Mouse (Mus musculus): ENCODE data around the gene Tmem204. TPM values are rescaled to one million over a fixed set of nuclear protein-coding genes. Genes with fewer than 3 reads are reported as not detected.
A peak's percentile ranks its signal among the peaks of the same experiment; 100 is the strongest.

Gene Tmem204
- polyA plus RNA-seq, 1 experiment from 2014 or later: 16.3 TPM

DNA sequence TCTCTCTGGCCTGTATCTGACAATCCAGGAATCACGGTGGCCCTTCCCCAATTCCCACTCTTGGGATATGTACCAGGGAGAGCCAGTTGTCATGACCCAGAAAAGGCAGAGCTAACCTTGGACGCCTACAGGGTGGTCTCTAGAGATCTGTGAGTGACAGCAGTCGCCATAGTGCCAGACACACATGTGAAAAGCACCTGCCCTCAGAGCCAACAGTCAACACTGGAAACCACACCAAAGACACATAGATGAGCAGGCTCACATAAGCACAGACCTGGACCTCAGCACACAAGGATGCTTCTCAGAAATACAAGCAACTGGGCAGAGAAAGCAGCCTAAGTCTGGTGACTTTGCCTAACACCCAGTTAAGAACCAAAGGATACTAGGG is 29.0 kb upstream of the Tmem204 start:
- 71% methylated on average over 3 of the region's 3 CpGs for WGBS
- Histone ChIP-seq H3K9ac (peak overlapping the region; percentile 19; the same call in 1 of the 2 replicates), H3K27me3 (replicated peaks) (no peaks in the 10 kb centered on the region), H3K36me3 (peaks cover 59% of the 10 kb centered on the region), H3K4me3 (no peak overlapping the region), H3K27ac (ENCODE audit: poor library complexity, severe bottlenecking) (no peak overlapping the region), H3K4me1 (replicated peaks) (peaks cover 18% of the 10 kb centered on the region), H3K9me3 (replicated peaks) (no peaks in the 10 kb centered on the region), H3K4me2 (no peak overlapping the region)
- no peak for ATAC-seq (ENCODE audit: insufficient number of reproducible peaks, low FRiP score)

DNA sequence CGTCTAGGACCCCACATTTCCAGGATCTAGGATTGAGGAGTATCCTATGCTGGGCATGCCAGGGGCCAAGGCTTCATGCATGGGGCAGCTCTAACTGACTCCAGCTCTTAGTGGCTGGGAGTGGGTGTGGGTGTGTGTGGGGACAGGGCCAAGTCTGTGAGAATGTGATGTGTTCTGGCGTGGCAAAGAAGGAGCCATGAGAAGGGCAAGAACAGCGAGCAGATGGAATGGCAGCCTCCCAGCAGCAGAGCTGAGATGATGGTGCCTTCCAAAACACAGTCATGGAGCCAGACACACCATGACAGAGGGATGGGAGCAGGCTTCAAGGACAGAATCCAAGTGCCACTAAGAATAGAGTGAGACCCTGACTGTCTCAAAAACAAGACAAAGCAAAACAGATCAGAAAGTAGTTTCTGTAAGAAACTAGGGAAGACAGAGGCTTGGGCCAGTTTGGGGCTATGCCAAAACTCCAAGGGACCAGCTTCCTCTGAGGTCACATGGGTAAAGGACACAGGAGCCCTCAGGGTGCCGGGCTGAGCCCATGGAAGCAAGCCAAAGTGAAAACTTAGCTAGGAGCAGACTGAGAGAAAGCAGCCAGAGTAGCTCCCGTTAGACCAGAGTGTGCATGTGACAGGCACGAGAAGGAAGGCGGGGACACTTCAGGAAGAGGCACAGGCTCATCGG is 28.5 kb upstream of the Tmem204 start:
- Histone ChIP-seq H3K9me3 (replicated peaks) (no peaks in the 10 kb centered on the region), H3K27me3 (replicated peaks) (no peaks in the 10 kb centered on the region), H3K27ac (ENCODE audit: poor library complexity, severe bottlenecking) (no peak overlapping the region), H3K4me3 (no peak overlapping the region), H3K36me3 (peaks cover 64% of the 10 kb centered on the region), H3K9ac (peak overlapping the region; percentile 19; the same call in 1 of the 2 replicates), H3K4me1 (replicated peaks) (peaks cover 18% of the 10 kb centered on the region), H3K4me2 (no peak overlapping the region)
- 80% methylated on average over 8 of the region's 8 CpGs for WGBS
- ATAC-seq (ENCODE audit: insufficient number of reproducible peaks, low FRiP score): no peak

- no peak overlapping the region for H3K27ac ChIP-seq (ENCODE audit: poor library complexity, severe bottlenecking)
- no peaks in the 10 kb centered on the region for H3K27me3 ChIP-seq (replicated peaks)
- no peaks in the 10 kb centered on the region for H3K9me3 ChIP-seq (replicated peaks)
- H3K4me2 ChIP-seq: no peak overlapping the region
- no peak for ATAC-seq (ENCODE audit: insufficient number of reproducible peaks, low FRiP score)
- 89% methylated on average over 5 of the region's 5 CpGs for WGBS
- H3K9ac ChIP-seq: no peak overlapping the region
- peaks cover 15% of the 10 kb centered on the region for H3K4me1 ChIP-seq (replicated peaks)
- no peak overlapping the region for H3K4me3 ChIP-seq
- peaks cover 71% of the 10 kb centered on the region for H3K36me3 ChIP-seq
Observed at GRCm38 (mm10) chr17:25111220-25111619, 27.8 kb upstream of the Tmem204 start.

DNA sequence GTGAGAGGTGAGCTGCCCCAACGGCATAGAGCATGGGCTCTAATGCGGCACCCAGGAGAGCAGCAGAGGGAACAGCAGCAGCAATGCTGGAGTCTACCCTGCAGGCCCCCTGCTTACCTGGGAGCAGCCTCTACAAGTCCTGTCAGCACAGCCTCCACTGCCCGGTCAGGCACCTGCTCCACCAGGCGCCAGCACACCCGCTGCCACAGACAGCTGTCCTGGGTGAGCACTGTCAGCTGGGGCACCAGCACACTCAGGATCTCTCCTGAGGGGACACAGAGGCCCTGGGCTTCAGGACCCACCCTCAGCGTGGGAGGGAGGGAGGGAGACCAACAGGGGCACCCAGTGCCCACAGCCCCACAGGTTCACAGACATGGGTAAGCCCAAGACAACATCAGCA is 27.2 kb upstream of the Tmem204 start:
- no peaks in the 10 kb centered on the region for H3K9me3 ChIP-seq (replicated peaks)
- no peak overlapping the region for H3K4me2 ChIP-seq
- WGBS: 90% methylated on average over 6 of the region's 6 CpGs
- no peak overlapping the region for H3K9ac ChIP-seq
- no peak for ATAC-seq (ENCODE audit: insufficient number of reproducible peaks, low FRiP score)
- H3K27ac ChIP-seq (ENCODE audit: poor library complexity, severe bottlenecking): no peak overlapping the region
- H3K36me3 ChIP-seq: peaks cover 77% of the 10 kb centered on the region
- peaks cover 12% of the 10 kb centered on the region for H3K4me1 ChIP-seq (replicated peaks)
- no peaks in the 10 kb centered on the region for H3K27me3 ChIP-seq (replicated peaks)
- no peak overlapping the region for H3K4me3 ChIP-seq

GRCm38 (mm10) chr17:25109578-25109977 is 26.2 kb upstream of the Tmem204 start:
- peaks cover 87% of the 10 kb centered on the region for H3K36me3 ChIP-seq
- no peak for ATAC-seq (ENCODE audit: insufficient number of reproducible peaks, low FRiP score)
- 72% methylated on average over 2 of the region's 2 CpGs for WGBS

GRCm38 (mm10) chr17:25107786-25108185 is 24.4 kb upstream of the Tmem204 start:
- Histone ChIP-seq H3K9me3 (replicated peaks) (no peaks in the 10 kb centered on the region), H3K36me3 (peaks cover 91% of the 10 kb centered on the region), H3K4me2 (no peak overlapping the region), H3K27ac (ENCODE audit: poor library complexity, severe bottlenecking) (no peak overlapping the region), H3K9ac (no peak overlapping the region), H3K4me1 (replicated peaks) (peaks cover 5% of the 10 kb centered on the region; the same call in 1 of the 2 replicates), H3K4me3 (no peak overlapping the region), H3K27me3 (replicated peaks) (no peaks in the 10 kb centered on the region)
- ATAC-seq (ENCODE audit: insufficient number of reproducible peaks, low FRiP score): no peak
- 93% methylated on average over 16 of the region's 16 CpGs for WGBS

More at GRCm38 (mm10) chr17:25109578-25109977, 26.2 kb upstream of the Tmem204 start:
- no peak overlapping the region for H3K27ac ChIP-seq (ENCODE audit: poor library complexity, severe bottlenecking)
- H3K27me3 ChIP-seq (replicated peaks): no peaks in the 10 kb centered on the region
- H3K4me2 ChIP-seq: no peak overlapping the region
- H3K9me3 ChIP-seq (replicated peaks): no peaks in the 10 kb centered on the region
- peaks cover 6% of the 10 kb centered on the region for H3K4me1 ChIP-seq (replicated peaks)
- no peak overlapping the region for H3K9ac ChIP-seq
- no peak overlapping the region for H3K4me3 ChIP-seq

DNA sequence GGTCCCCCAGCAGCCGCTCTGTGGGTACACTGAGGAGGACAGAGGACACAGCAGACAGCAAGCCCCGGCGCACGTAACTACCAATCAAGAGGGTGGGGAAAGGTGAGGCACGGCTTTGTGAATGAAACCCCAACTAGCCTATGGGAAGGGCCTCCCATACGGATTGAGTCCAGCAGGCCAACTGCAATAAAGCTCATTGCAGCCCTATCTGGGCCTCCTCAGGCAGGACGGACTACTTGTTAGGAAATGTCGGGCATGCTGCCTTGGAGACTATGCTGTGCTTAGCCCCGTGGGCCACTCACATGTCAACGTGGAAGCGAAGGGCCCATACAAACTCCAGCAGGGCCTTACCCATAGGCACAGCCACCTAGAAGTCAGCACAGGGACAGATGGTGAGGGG is 17.9 kb upstream of the Tmem204 start:
- Histone ChIP-seq H3K9ac (no peak overlapping the region), H3K27me3 (replicated peaks) (no peaks in the 10 kb centered on the region), H3K4me2 (no peak overlapping the region), H3K4me3 (no peak overlapping the region), H3K27ac (ENCODE audit: poor library complexity, severe bottlenecking) (no peak overlapping the region), H3K36me3 (peaks cover 87% of the 10 kb centered on the region), H3K4me1 (replicated peaks) (no peaks in the 10 kb centered on the region), H3K9me3 (replicated peaks) (no peaks in the 10 kb centered on the region)
- ATAC-seq (ENCODE audit: insufficient number of reproducible peaks, low FRiP score): no peak
- WGBS: 92% methylated on average over 11 of the region's 11 CpGs

- Histone ChIP-seq H3K27me3 (replicated peaks) (no peaks in the 10 kb centered on the region), H3K4me3 (no peak overlapping the region), H3K27ac (ENCODE audit: poor library complexity, severe bottlenecking) (no peak overlapping the region), H3K9me3 (replicated peaks) (no peaks in the 10 kb centered on the region), H3K4me2 (no peak overlapping the region), H3K36me3 (peaks cover 74% of the 10 kb centered on the region), H3K4me1 (replicated peaks) (no peaks in the 10 kb centered on the region), H3K9ac (no peak overlapping the region)
- 89% methylated on average over 6 of the region's 6 CpGs for WGBS
- ATAC-seq (ENCODE audit: insufficient number of reproducible peaks, low FRiP score): no peak
Observed at GRCm38 (mm10) chr17:25100052-25100451, 16.7 kb upstream of the Tmem204 start.

DNA sequence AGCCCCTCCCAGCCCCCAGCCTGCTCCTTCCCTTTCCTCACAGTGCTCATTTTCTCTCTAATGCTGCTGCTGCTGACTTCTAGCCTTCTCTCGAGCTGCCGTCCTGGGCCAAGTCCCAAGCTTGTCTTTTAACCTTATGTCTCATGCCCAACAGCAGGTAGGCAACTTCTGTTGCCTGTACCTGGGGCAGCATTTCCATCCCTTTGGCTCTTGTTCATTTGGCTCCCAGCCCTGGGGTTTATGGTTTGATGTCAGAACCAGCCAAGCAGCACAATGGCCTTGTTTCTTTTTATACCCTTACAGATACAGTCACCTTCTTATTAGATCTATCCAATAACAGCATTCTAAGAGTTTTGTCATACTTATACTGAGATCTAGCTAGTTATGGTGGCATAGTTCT is 12.8 kb upstream of the Tmem204 start:
- WGBS: 84% methylated on average over 2 of the region's 2 CpGs
- no peak for ATAC-seq (ENCODE audit: insufficient number of reproducible peaks, low FRiP score)
- H3K27me3 ChIP-seq (replicated peaks): no peaks in the 10 kb centered on the region
- no peak overlapping the region for H3K4me2 ChIP-seq
- no peaks in the 10 kb centered on the region for H3K9me3 ChIP-seq (replicated peaks)
- H3K36me3 ChIP-seq: peaks cover 57% of the 10 kb centered on the region
- H3K9ac ChIP-seq: no peak overlapping the region
- H3K4me1 ChIP-seq (replicated peaks): no peaks in the 10 kb centered on the region
- no peak overlapping the region for H3K27ac ChIP-seq (ENCODE audit: poor library complexity, severe bottlenecking)
- no peak overlapping the region for H3K4me3 ChIP-seq

GRCm38 (mm10) chr17:25090450-25090849 is 7.1 kb upstream of the Tmem204 start:
- WGBS: 88% methylated on average over 10 of the region's 10 CpGs
- no peak for ATAC-seq (ENCODE audit: insufficient number of reproducible peaks, low FRiP score)
- no peak overlapping the region for H3K4me3 ChIP-seq

DNA sequence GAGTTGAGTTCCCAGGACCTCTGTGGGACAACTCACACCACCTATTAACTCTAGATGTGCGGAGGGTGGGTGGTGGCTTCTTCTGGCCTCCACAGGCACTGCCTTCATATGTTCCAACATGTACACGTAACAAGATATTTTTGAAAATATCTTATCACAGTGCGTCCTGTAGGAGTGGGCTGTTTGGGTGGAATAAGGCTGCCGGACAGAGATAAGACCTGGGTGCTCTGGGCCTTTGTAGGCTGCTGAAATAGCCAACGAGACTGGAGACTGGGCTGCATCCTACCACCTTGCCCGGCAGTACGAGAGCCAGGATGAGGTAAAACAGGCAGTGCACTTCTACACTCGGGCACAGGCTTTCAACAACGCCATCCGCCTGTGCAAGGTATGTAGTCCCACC is 5.8 kb upstream of the Tmem204 start:
- peaks cover 15% of the 10 kb centered on the region for H3K36me3 ChIP-seq
- H3K4me2 ChIP-seq: peak overlapping the region; percentile 19; the same call in 1 of the 2 replicates
- H3K4me1 ChIP-seq (replicated peaks): peaks cover 24% of the 10 kb centered on the region
- peak; percentile 85 for ATAC-seq (ENCODE audit: insufficient number of reproducible peaks, low FRiP score)
- H3K27me3 ChIP-seq (replicated peaks): no peaks in the 10 kb centered on the region
- H3K9me3 ChIP-seq (replicated peaks): no peaks in the 10 kb centered on the region
- H3K9ac ChIP-seq: peak overlapping the region; percentile 24; the same call in 1 of the 2 replicates
- peak overlapping the region; percentile 55 for H3K27ac ChIP-seq (ENCODE audit: poor library complexity, severe bottlenecking)
- WGBS: 50% methylated on average over 10 of the region's 10 CpGs
- H3K4me3 ChIP-seq: peak overlapping the region; percentile 15; the same call in 1 of the 2 replicates

More at GRCm38 (mm10) chr17:25090450-25090849, 7.1 kb upstream of the Tmem204 start:
- H3K27ac ChIP-seq (ENCODE audit: poor library complexity, severe bottlenecking): no peak overlapping the region
- H3K9me3 ChIP-seq (replicated peaks): no peaks in the 10 kb centered on the region
- peak overlapping the region; percentile 23 for H3K4me2 ChIP-seq
- peaks cover 21% of the 10 kb centered on the region for H3K36me3 ChIP-seq
- no peak overlapping the region for H3K9ac ChIP-seq
- H3K27me3 ChIP-seq (replicated peaks): no peaks in the 10 kb centered on the region
- H3K4me1 ChIP-seq (replicated peaks): peaks cover 14% of the 10 kb centered on the region

GRCm38 (mm10) chr17:25086724-25087123 is 3.3 kb upstream of the Tmem204 start:
- ATAC-seq (ENCODE audit: insufficient number of reproducible peaks, low FRiP score): no peak
- Histone ChIP-seq H3K4me1 (replicated peaks) (peaks cover 47% of the 10 kb centered on the region), H3K9me3 (replicated peaks) (no peaks in the 10 kb centered on the region), H3K36me3 (peaks cover 2% of the 10 kb centered on the region; the same call in 1 of the 2 replicates), H3K4me2 (no peak overlapping the region), H3K9ac (no peak overlapping the region), H3K27ac (ENCODE audit: poor library complexity, severe bottlenecking) (no peak overlapping the region), H3K4me3 (no peak overlapping the region), H3K27me3 (replicated peaks) (no peaks in the 10 kb centered on the region)
- WGBS: 89% methylated on average over 7 of the region's 7 CpGs

All from heart, embryonic 12.5 days (tissue).